ENCODE assay signal across 8 mouse cellular contexts in genomic region chr7:44997231-44997939, GRCm38 (mm10). TPM values are rescaled to one million over a fixed set of nuclear protein-coding genes. Genes with fewer than 3 reads are reported as not detected.
DNase-seq lines count a peak whose midpoint lies in the region; ATAC-seq and TF ChIP-seq lines count a peak whose summit lies in the region.

TSS of gene Irf3 (plus strand) at chr7:44997648.

- H3K9me3 ChIP-seq in hindbrain, postnatal 0 days (ENCODE audit: low read length) = no peaks in the 10 kb centered on the region

- no peaks in the 10 kb centered on the region for H3K27me3 ChIP-seq in hindbrain, postnatal 0 days (ENCODE audit: insufficient read depth, low read length)

- peaks cover 21% of the 10 kb centered on the region for H3K36me3 ChIP-seq in hindbrain, postnatal 0 days (ENCODE audit: insufficient read depth, low read length)

- H3K9ac ChIP-seq in hindbrain, postnatal 0 days (replicated peaks; ENCODE audit: low read length) = peak within 1 kb of the TSS; percentile 68

- intact Hi-C loops in gastrocnemius, adult 2 months (cut with DNase I) = no loop called here
- intact Hi-C loops in left cerebral cortex, adult 2 months (cut with DNase I) = no loop called here

- H3K27ac ChIP-seq in gastrocnemius, adult 2 months = peak within 1 kb of the TSS; percentile 96
- peak within 1 kb of the TSS; percentile 83 for H3K27ac ChIP-seq in hindbrain, postnatal 0 days
- H3K27ac ChIP-seq in left cerebral cortex, adult 2 months = peak within 1 kb of the TSS; percentile 76

- no peak for TF ChIP-seq CTCF in gastrocnemius, adult 2 months (IDR thresholded peaks at IDR 0.05)
- no peak for TF ChIP-seq CTCF in hindbrain, postnatal 0 days (IDR thresholded peaks at IDR 0.05; ENCODE audit: low read depth)
- TF ChIP-seq CTCF in left cerebral cortex, adult 2 months (IDR thresholded peaks at IDR 0.05) = no peak

- peak within 1 kb of the TSS; percentile 81 for H3K4me2 ChIP-seq in hindbrain, postnatal 0 days (ENCODE audit: low read depth, low read length)

- H3K4me3 ChIP-seq in gastrocnemius, adult 2 months = peak within 1 kb of the TSS; percentile 75
- H3K4me3 ChIP-seq in hindbrain, postnatal 0 days (ENCODE audit: low read length) = peak within 1 kb of the TSS; percentile 50
- H3K4me3 ChIP-seq in left cerebral cortex, adult 2 months = peak within 1 kb of the TSS; percentile 76

- peaks cover 5% of the 10 kb centered on the region; the same call in 1 of the 2 replicates for H3K4me1 ChIP-seq in hindbrain, postnatal 0 days (ENCODE audit: insufficient read depth, low read length)

- under 1% methylated on average over 43 of the region's 43 CpGs for WGBS in hindbrain, postnatal 0 days

- peak; percentile 96 for DNase-seq in ZHBTc4 (ENCODE audit: low read depth, low spot score)
- peak; percentile 97 for DNase-seq in gastrocnemius, adult 2 months
- DNase-seq in hindbrain, postnatal 0 days (ENCODE audit: low spot score) = peak; percentile 99
- peak; percentile 94 to 95 for DNase-seq in left cerebral cortex, adult 2 months (ENCODE audit: extremely low spot score in 1 of 2, low spot score in 2 of 2)
- peak; percentile 96 to 98 for DNase-seq in right cerebral cortex, adult 2 months (ENCODE audit: low spot score in 2 of 2)
- peak; percentile 98 for DNase-seq in urinary bladder, postnatal 14 days (ENCODE audit: low spot score)

- ATAC-seq in common myeloid progenitor, adult 5-6 weeks (replicated peaks; ENCODE audit: low read depth, poor library complexity, severe bottlenecking) = peak; percentile 89
- peak; percentile 93 for ATAC-seq in hindbrain, postnatal 0 days
- ATAC-seq in megakaryocyte, adult 5-6 weeks (ENCODE audit: poor library complexity, severe bottlenecking) = peak; percentile 91

RNA-seq across cellular contexts. Expression of gene Irf3, which starts in this region (rescaled TPM):
- total RNA-seq in common myeloid progenitor, adult 5-6 weeks (2017) = 92.9 and 129 TPM in 2 replicates
- total RNA-seq in gastrocnemius, adult 2 months (2021) = 10 to 100 TPM; 18.4 to 18.9 TPM
- total RNA-seq in hindbrain, postnatal 0 days (2014; rRNA removed) = 42.2 and 48.6 TPM in 2 replicates
- 31.5 and 33.7 TPM in 2 replicates for polyA plus RNA-seq in hindbrain, postnatal 0 days (2015; fragmentation: Nextera tagmentation; extraction: Ambion mirVana)
- 10 to 100 TPM; 36.4 to 36.9 TPM for total RNA-seq in left cerebral cortex, adult 2 months (2021)
- 60.8 and 76.8 TPM in 2 replicates for total RNA-seq in megakaryocyte, adult 5-6 weeks (2015)
- 84.8 and 89.4 TPM in 2 replicates for total RNA-seq in megakaryocyte, adult 5-6 weeks (2017)

Comparison
In these comparisons a context has a peak if more than half of its experiments do, and no peak if none do; other contexts are left out.
1. Peak in every context shown above with its lines: DNase-seq, ATAC-seq, H3K4me3 ChIP-seq and H3K27ac ChIP-seq.